Mouse (Mus musculus): ENCODE results near the gene Iqgap2.

Gene Iqgap2

GRCm38 (mm10) chr13:95778761-95779161 is 113.0 kb downstream of the Iqgap2 start:
- DNase-seq (ENCODE audit: low spot score in 2 of 2) = peak in 1 of 2 experiments; percentile 26

GRCm38 (mm10) chr13:95777651-95778391 is 113.9 kb downstream of the Iqgap2 start:
- DNase-seq (ENCODE audit: low spot score in 2 of 2) = no peak

GRCm38 (mm10) chr13:95777237-95777636 is 114.5 kb downstream of the Iqgap2 start:
- peak in 1 of 2 experiments; percentile 49 for DNase-seq (ENCODE audit: low spot score in 2 of 2)

GRCm38 (mm10) chr13:95774966-95775696 is 116.6 kb downstream of the Iqgap2 start:
- no peak for DNase-seq (ENCODE audit: low spot score in 2 of 2)

- DNase-seq (ENCODE audit: low spot score in 2 of 2) = peak in 1 of 2 experiments; percentile 37
Observed at GRCm38 (mm10) chr13:95765017-95765416, 126.7 kb downstream of the Iqgap2 start.

- no peak for DNase-seq (ENCODE audit: low spot score in 2 of 2)
Observed at GRCm38 (mm10) chr13:95763876-95764517, 127.7 kb downstream of the Iqgap2 start.

GRCm38 (mm10) chr13:95759810-95760209 is 131.9 kb downstream of the Iqgap2 start:
- DNase-seq (ENCODE audit: low spot score in 2 of 2) = no peak

GRCm38 (mm10) chr13:95754285-95754684 is 137.4 kb downstream of the Iqgap2 start:
- no peak for DNase-seq (ENCODE audit: low spot score in 2 of 2)

- no peak for DNase-seq (ENCODE audit: low spot score in 2 of 2)
Observed at GRCm38 (mm10) chr13:95752386-95752785, 139.3 kb downstream of the Iqgap2 start.

GRCm38 (mm10) chr13:95747541-95747940 is 144.2 kb downstream of the Iqgap2 start:
- no peak for DNase-seq (ENCODE audit: low spot score in 2 of 2)

- no peak for DNase-seq (ENCODE audit: low spot score in 2 of 2)
Observed at GRCm38 (mm10) chr13:95747101-95747500, 144.6 kb downstream of the Iqgap2 start.

- DNase-seq (ENCODE audit: low spot score in 2 of 2) = peak; percentile 48 to 74
Observed at GRCm38 (mm10) chr13:95746509-95746908, 145.2 kb downstream of the Iqgap2 start.

- DNase-seq (ENCODE audit: low spot score in 2 of 2) = no peak
Observed at GRCm38 (mm10) chr13:95745451-95745850, 146.3 kb downstream of the Iqgap2 start.

GRCm38 (mm10) chr13:95742881-95743466 is 148.7 kb downstream of the Iqgap2 start:
- no peak for DNase-seq (ENCODE audit: low spot score in 2 of 2)

GRCm38 (mm10) chr13:95741813-95742689 is 149.7 kb downstream of the Iqgap2 start:
- DNase-seq (ENCODE audit: low spot score in 2 of 2) = no peak

- no peak for DNase-seq (ENCODE audit: low spot score in 2 of 2)
Observed at GRCm38 (mm10) chr13:95739651-95740050, 152.1 kb downstream of the Iqgap2 start.

- DNase-seq (ENCODE audit: low spot score in 2 of 2) = no peak
Observed at GRCm38 (mm10) chr13:95730491-95730890, 161.2 kb downstream of the Iqgap2 start.

- peak; percentile 47 to 74 for DNase-seq (ENCODE audit: low spot score in 2 of 2)
Observed at GRCm38 (mm10) chr13:95719320-95720232, 172.1 kb downstream of the Iqgap2 start.

GRCm38 (mm10) chr13:95715356-95715755 is 176.4 kb downstream of the Iqgap2 start:
- no peak for DNase-seq (ENCODE audit: low spot score in 2 of 2)

All from spleen, postnatal 10 days (tissue).